Mouse (Mus musculus): ENCODE results near the gene Kctd19.
A peak's percentile ranks its signal among the peaks of the same experiment; 100 is the strongest.

Kctd19 gene

GRCm38 (mm10) chr8:105422006-105422405, 8.7 kb upstream of the Kctd19 start:
- DNase-seq (ENCODE audit: low read depth), result no peak

- DNase-seq (ENCODE audit: low read depth), result no peak
Observed at GRCm38 (mm10) chr8:105419800-105420199, 6.5 kb upstream of the Kctd19 start.

DNA sequence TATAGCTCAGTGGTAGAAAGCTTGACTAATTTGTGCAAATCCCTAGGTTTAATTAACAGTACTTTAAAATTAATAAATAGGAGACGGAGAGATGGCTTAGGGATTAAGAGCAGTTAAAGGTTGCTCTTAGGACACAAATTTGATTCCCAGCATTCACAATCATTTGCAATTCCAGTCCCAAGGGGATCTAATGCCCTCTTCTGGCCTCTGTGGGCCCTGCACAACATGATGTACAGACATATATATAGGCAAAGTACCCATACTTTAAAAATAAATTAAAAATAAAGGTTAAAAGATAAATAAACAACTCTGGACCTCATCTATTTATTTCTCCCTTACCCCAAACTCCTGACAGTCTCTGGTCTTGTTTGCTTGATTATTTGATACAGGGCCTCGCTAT, 5.7 kb upstream of the Kctd19 start:
- peak; percentile 18 for DNase-seq (ENCODE audit: low read depth)

- no peak for DNase-seq (ENCODE audit: low read depth)
Observed at GRCm38 (mm10) chr8:105409947-105410346, 3.4 kb downstream of the Kctd19 start.

GRCm38 (mm10) chr8:105408331-105408730, 5.0 kb downstream of the Kctd19 start:
- no peak for DNase-seq (ENCODE audit: low read depth)

GRCm38 (mm10) chr8:105406416-105406815, 6.9 kb downstream of the Kctd19 start:
- no peak for DNase-seq (ENCODE audit: low read depth)

- no peak for DNase-seq (ENCODE audit: low read depth)
Observed at GRCm38 (mm10) chr8:105404496-105404895, 8.8 kb downstream of the Kctd19 start.

- no peak for DNase-seq (ENCODE audit: low read depth)
Observed at GRCm38 (mm10) chr8:105403467-105403866, 9.8 kb downstream of the Kctd19 start.

DNA sequence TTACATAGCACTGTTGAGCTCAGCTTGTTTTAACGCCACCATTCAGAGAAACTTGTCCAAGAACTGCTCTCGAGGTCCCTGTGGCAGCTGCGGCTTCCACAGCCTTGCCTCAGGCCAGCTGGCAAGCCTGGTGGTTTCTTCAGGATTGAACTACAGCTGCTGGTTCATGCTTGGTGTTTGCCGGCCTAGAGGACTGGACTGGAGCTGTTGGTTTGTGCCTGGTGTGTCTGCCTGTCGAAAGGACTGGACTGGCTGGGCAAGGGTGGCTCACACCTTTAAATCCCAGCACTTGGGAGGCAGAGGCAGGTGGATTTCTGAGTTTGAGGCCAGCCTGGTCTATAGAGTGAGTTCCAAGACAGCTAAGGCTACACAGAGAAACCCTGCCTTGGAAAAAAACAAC, 13.3 kb downstream of the Kctd19 start:
- no peak for DNase-seq (ENCODE audit: low read depth)

DNA sequence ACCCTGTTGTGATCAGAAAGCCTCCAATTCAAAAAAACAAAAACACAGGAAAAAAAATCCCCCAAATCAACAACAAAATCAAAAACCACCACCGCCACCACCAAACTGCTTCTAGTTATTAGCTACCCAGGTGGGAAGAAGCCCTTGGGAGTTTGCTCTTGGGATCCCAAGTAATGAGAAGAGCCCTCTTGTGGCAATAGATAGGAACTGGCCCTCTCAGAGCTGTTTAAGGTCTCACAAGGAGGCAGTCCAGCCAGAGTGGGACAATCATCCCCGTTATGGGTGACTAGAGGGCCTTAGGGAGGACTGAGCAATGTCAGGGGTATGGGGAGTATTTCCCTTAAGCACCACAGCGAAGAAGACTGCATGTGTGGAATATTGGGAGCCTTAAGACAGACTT, 15.6 kb downstream of the Kctd19 start:
- DNase-seq (ENCODE audit: low read depth), result peak; percentile 76

DNA sequence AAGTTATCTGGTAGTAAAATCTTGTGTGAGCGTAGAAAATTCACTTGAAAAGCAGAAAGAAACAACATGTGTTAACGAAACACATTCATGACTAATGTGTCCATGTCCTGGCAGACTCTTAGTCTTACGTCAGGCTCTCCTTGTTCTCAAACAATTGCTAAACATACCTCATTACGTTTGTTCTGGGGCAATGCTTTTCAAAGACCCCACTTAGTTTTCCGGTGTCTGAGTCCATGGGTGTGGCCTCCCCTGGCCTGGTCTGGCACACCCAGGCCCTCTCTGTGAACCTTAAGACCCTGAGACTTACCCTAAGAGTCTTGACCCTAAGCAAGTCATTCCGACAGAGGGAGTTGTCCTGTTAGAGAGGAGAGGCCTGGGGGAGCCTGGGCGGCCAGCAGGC, 19.4 kb downstream of the Kctd19 start:
- DNase-seq (ENCODE audit: low read depth), result no peak

- DNase-seq (ENCODE audit: low read depth), result no peak
Observed at GRCm38 (mm10) chr8:105393089-105393787, 20.1 kb downstream of the Kctd19 start.

- no peak for DNase-seq (ENCODE audit: low read depth)
Observed at GRCm38 (mm10) chr8:105389096-105389495, 24.2 kb downstream of the Kctd19 start.

GRCm38 (mm10) chr8:105387151-105387550, 26.2 kb downstream of the Kctd19 start:
- no peak for DNase-seq (ENCODE audit: low read depth)

DNA sequence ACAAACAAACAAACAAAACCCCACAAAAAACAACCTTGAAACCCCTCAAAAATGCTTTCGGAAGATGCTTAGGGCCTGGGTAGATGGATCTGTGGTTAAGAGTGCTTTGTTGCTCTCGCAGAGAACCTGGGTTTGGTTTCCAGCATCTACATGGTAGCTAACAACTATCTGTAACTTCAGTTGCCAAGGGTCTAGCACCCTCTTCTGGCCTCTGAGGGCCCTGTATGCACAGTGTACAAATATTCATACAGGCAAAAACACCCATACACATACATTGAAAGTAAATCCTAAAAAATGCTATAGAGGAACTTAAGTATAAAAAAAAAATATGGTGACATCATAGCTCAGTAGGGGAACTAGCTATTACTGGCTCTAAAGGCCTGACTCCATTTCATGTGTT, 29.2 kb downstream of the Kctd19 start:
- peak; percentile 41 for DNase-seq (ENCODE audit: low read depth)

DNA sequence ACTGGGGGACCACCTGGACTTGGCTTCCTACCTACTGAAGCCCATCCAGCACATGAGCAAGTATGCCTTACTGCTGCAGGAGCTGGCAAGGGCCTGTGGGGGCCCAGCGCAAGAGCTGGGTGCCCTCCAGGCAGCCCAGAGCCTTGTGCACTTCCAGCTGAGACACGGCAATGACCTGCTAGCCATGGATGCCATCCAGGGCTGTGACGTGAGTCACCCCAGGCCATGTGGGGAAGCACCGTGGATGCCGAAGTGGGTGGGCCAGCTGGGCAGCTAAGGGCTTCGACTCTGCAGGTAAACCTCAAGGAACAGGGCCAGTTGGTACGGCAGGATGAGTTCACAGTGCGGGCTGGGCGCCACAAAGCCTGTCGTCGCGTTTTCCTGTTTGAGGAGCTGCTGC, 33.0 kb downstream of the Kctd19 start:
- no peak for DNase-seq (ENCODE audit: low read depth)

DNA sequence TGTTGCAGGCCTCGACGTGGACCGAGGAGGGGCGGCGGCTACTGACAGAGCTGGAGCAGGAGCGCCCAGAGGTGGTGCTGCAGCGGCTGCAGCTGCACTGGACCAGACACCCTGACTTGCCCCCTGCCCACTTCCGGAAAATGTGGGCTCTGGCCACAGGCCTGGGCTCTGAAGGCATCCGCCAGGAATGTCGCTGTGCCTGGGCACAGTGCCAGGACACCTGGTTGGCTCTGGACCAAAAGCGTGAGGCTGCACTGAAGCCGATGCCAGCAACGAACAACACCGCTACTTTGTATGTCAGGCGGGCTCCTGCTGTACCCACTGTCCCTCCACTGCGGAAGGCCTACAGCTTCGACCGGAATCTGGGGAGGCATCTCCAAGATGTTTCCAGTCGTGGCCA, 34.6 kb downstream of the Kctd19 start:
- DNase-seq (ENCODE audit: low read depth), result peak; percentile 75

DNA sequence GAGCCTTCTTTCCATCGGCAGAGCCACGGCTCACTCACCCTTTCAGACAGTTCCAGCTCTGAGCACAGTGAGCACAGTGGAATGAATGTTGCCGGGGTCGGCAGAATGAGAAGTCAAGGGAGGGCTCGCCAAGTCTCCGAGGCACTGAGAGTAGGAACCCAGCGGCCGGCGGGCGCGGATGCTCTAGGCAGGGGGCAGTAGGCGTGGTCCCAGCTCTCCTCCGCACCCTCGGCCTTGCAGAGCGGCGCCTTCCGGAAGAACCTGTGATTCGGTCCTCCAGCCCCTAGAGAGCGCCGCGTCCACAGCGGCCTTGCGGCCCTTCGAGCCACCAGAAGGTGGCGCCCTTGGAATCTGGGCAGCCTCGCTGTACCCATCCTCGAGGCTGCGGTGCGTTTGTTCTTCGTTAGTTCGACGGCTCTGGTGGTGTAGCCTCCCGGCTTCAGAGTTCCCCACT, 38.8 kb downstream of the Kctd19 start:
- DNase-seq (ENCODE audit: low read depth), result no peak

DNA sequence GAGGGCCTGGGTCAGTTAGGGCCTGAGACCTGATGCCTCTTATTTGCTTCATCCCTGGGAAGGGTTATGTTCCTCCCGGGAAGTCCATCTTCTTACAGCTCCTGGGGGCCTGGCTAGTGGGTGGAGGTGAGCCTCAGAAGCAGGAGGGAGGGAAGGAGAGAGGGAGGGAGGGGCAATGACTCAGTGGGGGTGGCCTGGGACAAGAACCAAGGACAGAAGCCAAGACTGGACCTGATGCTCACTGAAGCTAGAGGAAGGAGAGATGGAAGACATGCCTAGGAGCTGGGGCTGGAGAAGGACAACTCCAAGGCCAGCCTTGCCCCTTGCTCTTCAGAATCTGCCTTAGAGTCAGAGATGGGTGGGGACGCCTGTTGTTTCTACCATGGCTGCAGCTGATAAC, 40.3 kb downstream of the Kctd19 start, which contains the start of gene Plekhg4:
Gene Plekhg4, plus strand, starts transcription at position 243 of the 400 bp plus-strand sequence.
- DNase-seq (ENCODE audit: low read depth), result no peak

DNA sequence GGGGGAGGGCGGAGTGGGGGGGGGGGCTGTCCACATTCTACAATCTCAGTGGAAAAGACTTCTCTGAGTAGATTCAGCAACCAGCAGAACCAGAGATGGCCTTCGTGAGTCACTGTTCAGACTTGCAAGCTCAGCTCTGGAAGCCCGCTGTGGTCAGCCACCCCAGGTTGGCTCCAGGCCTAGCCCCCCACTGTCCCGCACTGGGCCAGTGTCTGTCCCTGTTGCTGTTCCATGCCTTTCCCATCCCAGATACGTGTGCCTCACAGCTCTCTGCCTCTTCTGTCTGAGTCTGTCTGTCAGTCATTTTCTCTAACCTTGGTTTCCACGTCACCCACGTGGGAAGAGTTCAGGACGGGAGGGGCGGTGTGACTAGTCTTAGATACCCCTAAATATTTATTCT, 40.8 kb downstream of the Kctd19 start:
- DNase-seq (ENCODE audit: low read depth), result no peak

DNA sequence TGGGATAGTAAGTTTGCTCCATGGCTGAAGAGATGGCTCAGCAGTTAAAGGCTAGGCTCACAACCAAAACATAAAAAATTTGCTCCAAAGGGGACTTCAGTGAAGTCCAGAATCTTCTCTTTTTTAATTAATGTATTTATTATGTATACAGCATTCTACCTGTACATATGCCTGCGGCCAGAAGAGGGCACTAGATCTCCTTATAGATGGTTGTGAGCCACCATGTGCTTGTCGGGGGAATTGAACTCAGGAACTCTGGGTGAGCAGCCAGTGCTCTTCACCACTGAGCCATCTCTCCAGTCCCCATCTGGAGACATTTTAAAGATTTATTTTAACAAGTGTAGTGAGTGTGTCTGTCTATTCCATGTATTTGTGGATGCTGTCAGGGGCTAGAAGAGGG, 46.2 kb downstream of the Kctd19 start:
- peak; percentile 53 for DNase-seq (ENCODE audit: low read depth)

- no peak for DNase-seq (ENCODE audit: low read depth)
Observed at GRCm38 (mm10) chr8:105361751-105362702, 51.3 kb downstream of the Kctd19 start.

GRCm38 (mm10) chr8:105359646-105360045, 53.7 kb downstream of the Kctd19 start:
- DNase-seq (ENCODE audit: low read depth), result peak; percentile 57
